Mouse (Mus musculus) ES-Bruce4 (cell line): ENCODE measurements around the gene Ikbip.

ENCODE experiments used
- CTCF ChIP-seq: IDR thresholded peaks from one replicate; pipeline ENCODE4 v1.8.1; 2011; ENCODE audit warnings: low read depth, low read length
- EP300 ChIP-seq: IDR thresholded peaks from 2 replicates; pipeline ENCODE4 v1.6.1; 2011; ENCODE audit warnings: low read depth, low read length; ENCODE audit not compliant: insufficient read depth
- POLR2A ChIP-seq: IDR thresholded peaks from one replicate; pipeline ENCODE4 v1.8.1; 2011; ENCODE audit warnings: low read length; ENCODE audit not compliant: insufficient read depth

DNA sequence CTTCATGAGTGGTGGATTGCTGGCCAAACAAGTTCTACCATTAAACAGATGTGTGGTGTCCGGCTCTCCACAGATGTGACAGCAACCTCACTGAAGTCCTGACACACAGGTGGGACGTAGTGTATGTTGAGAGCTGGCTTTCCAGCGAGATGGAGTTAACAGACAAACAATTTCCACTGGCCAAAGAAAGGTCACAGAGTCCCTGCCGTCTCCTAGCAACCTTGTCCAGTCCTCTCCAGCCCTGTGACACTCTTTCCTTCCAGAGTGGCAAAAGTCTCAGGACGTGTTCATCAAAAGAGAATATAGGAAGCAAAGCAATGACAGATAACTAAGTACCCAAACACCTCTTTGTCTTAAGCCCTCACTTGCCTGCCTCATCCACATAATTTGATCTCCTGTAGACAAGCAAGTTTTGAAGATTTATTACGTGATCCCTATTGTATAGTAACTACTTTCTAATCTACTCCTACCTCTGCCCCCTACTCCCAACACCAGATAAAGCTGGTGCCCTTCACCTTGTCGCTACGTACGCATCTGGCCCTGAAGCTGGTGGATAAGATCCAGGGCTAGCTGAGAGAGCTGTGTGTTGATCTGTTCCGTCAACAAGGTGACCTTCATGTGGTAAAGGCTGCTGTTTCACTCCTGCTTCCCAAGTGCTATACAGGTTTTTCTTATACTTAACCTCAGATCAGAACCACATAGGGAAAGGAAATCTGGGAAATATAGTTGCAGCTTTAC, 44.0 kb downstream of the Ikbip start:
- TF ChIP-seq CTCF (no peak), POLR2A (no peak), EP300 (no peak)
